Mouse (Mus musculus) kidney, embryonic 14.5 days (tissue): Measurements from ENCODE around the gene Erf. TPM values are rescaled to one million over a fixed set of nuclear protein-coding genes. Genes with fewer than 3 reads are reported as not detected.
A peak's percentile ranks its signal among the peaks of the same experiment; 100 is the strongest.

Experiments used
- ATAC-seq: fragments of 200-750 bp; cut with Nextera tagmentation; 2 replicates; pipeline ENCODE4 v1.8.0; 2017; ENCODE audit warnings: moderate number of reproducible peaks, mild to moderate bottlenecking, moderate TSS enrichment, moderate library complexity; ENCODE audit not compliant: low FRiP score, low TSS enrichment
- H3K27ac ChIP-seq: fragments of 300-500 bp; sonication (generic); 2 replicates; pipeline ENCODE4 v1.5.1; 2014; ENCODE audit warnings: low read depth, mild to moderate bottlenecking, low read length, moderate library complexity, mixed read lengths
- H3K27me3 ChIP-seq: fragments of 300-500 bp; sonication (generic); 2 replicates; pipeline ENCODE4 v1.6.1; 2014; ENCODE audit warnings: mild to moderate bottlenecking, low read length; ENCODE audit not compliant: control insufficient read depth, insufficient read depth
- H3K36me3 ChIP-seq: fragments of 300-500 bp; sonication (generic); 2 replicates; pipeline ENCODE4 v1.6.1; 2014; ENCODE audit warnings: low read length, mixed read lengths; ENCODE audit not compliant: control insufficient read depth, insufficient read depth
- H3K4me1 ChIP-seq: fragments of 300-500 bp; sonication (generic); 2 replicates; pipeline ENCODE4 v1.6.1; 2014; ENCODE audit warnings: low read length, mixed read lengths; ENCODE audit not compliant: control insufficient read depth, insufficient read depth
- H3K4me2 ChIP-seq: fragments of 300-500 bp; sonication (generic); replicated peaks from 2 replicates; pipeline ENCODE4 v1.6.1; 2014; ENCODE audit warnings: low read depth, mild to moderate bottlenecking, low read length
- H3K4me3 ChIP-seq: fragments of 300-500 bp; sonication (generic); 2 replicates; pipeline ENCODE4 v1.5.1; 2014; ENCODE audit warnings: mild to moderate bottlenecking, low read length
- H3K9ac ChIP-seq: fragments of 300-500 bp; sonication (generic); 2 replicates; pipeline ENCODE4 v1.6.1; 2014; ENCODE audit warnings: low read depth, mild to moderate bottlenecking, low read length, moderate library complexity
- H3K9me3 ChIP-seq: fragments of 300-500 bp; sonication (generic); 2 replicates; pipeline ENCODE4 v1.6.1; 2016; ENCODE audit warnings: low read length; ENCODE audit not compliant: control insufficient read depth
- WGBS: fragments of 180-500 bp; shearing (Covaris S2); extraction: QIAGEN DNeasy Blood & Tissue Kit; methylation state at CpG from one replicate; pipeline ENCODE4 v1.1.7; 2014; 5-methylcytosine and 5-hydroxymethylcytosine counted together
- polyA plus RNA-seq: library from polyadenylated mRNA; unstranded; fragments of >200 nt; fragmentation: Nextera tagmentation; extraction: Ambion mirVana; gene quantifications from 2 replicates; pipeline ENCODE4 v1.2.1, GENCODE M21; 2014

The Erf gene
- polyA plus RNA-seq, 1 experiment from 2014 or later: 28.8 TPM

GRCm38 (mm10) chr7:25220457-25221101 lies 30.0 kb downstream of the Erf start, which contains the start of gene Dedd2:
TSS of gene Dedd2 (minus strand) at chr7:25220615.
- H3K36me3 ChIP-seq: peaks cover 19% of the 10 kb centered on the region
- H3K27me3 ChIP-seq: no peaks in the 10 kb centered on the region
- no peak for ATAC-seq
- WGBS: 6% methylated on average over 20 of the region's 20 CpGs
- no peaks in the 10 kb centered on the region for H3K9me3 ChIP-seq
- H3K27ac ChIP-seq: peak within 1 kb of the TSS; percentile 80
- H3K9ac ChIP-seq: peak within 1 kb of the TSS; percentile 77
- H3K4me3 ChIP-seq: peak within 1 kb of the TSS; percentile 67
- peaks cover 26% of the 10 kb centered on the region for H3K4me1 ChIP-seq
- H3K4me2 ChIP-seq: peak within 1 kb of the TSS; percentile 95

GRCm38 (mm10) chr7:25219756-25220456 lies 30.7 kb downstream of the Erf start:
- Histone ChIP-seq H3K27ac (peak overlapping the region; percentile 49; the same call in 1 of the 2 replicates), H3K4me1 (peaks cover 26% of the 10 kb centered on the region), H3K9ac (peak overlapping the region; percentile 77), H3K4me2 (peak overlapping the region; percentile 95), H3K4me3 (peak overlapping the region; percentile 67), H3K27me3 (no peaks in the 10 kb centered on the region), H3K9me3 (no peaks in the 10 kb centered on the region), H3K36me3 (peaks cover 15% of the 10 kb centered on the region)
- ATAC-seq: peak; percentile 79
- 5% methylated on average over 31 of the region's 31 CpGs for whole genome bisulfite sequencing

DNA sequence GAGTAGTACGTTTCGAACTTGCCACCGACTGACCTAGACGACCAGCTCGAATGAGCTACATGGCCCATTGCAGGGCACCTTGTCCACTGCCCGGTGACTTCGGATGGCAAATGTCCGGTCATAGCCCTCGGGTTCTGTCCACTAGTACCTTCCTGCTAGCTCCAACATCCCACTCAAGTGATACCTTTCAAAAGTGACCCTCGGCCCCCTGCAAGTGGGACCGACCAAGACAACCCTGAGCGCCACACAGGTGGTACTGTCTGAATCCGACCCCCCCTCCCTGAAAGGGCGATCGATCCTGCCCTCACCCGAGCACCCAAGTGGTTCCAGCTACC lies 31.2 kb downstream of the Erf start:
- H3K27ac ChIP-seq: 0 out of 2 replicates have a peak overlapping the region, but pooled peaks have one; percentile 49
- under 1% methylated on average over 16 of the region's 16 CpGs for WGBS
- ATAC-seq: peak; percentile 25
- H3K4me3 ChIP-seq: peak overlapping the region; percentile 67
- no peaks in the 10 kb centered on the region for H3K27me3 ChIP-seq
- no peaks in the 10 kb centered on the region for H3K9me3 ChIP-seq
- peak overlapping the region; percentile 95 for H3K4me2 ChIP-seq
- H3K36me3 ChIP-seq: peaks cover 13% of the 10 kb centered on the region; the same call in 1 of the 2 replicates
- peaks cover 26% of the 10 kb centered on the region for H3K4me1 ChIP-seq
- H3K9ac ChIP-seq: peak overlapping the region; percentile 74

DNA sequence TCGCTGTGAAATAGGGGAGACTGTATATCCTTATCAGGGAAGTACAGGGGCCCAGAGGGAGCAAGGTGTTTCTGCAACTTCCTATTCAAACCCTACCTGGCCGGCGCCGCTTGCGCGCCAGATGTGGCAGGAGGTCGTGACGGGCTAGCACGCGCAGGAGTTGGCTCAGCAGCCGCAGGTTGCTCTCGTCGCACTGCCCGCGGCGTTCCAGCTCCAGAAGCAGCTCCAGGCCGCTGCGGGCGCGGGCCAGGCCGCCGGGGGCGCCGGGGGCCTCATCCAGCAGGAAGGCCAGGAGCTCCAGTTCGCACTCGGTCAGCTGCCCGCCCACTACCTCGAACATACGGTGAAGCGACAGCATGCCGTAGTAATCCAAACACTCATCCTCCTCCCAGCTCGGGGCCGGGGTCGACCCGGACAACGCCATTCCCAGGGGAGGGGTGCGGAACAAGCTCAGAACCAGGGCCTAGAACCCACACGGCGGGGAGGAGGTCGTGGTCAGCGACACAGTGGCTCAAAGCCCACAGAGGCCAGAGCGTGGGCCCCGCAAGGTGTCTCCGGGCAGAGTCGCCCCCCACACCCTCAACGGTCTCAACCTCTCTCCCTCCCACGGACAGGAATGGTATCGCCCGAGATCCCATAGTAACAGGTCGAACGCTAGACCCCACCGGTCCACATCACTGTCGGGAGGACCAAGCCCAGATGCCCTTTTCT lies 31.7 kb downstream of the Erf start:
- peak overlapping the region; percentile 74 for H3K9ac ChIP-seq
- H3K4me1 ChIP-seq: peaks cover 26% of the 10 kb centered on the region
- ATAC-seq: peak; percentile 14
- H3K27ac ChIP-seq: peak overlapping the region; percentile 84
- H3K36me3 ChIP-seq: peaks cover 9% of the 10 kb centered on the region; the same call in 1 of the 2 replicates
- WGBS: under 1% methylated on average over 53 of the region's 53 CpGs
- H3K4me3 ChIP-seq: peak overlapping the region; percentile 67
- no peaks in the 10 kb centered on the region for H3K9me3 ChIP-seq
- no peaks in the 10 kb centered on the region for H3K27me3 ChIP-seq
- peak overlapping the region; percentile 95 for H3K4me2 ChIP-seq

DNA sequence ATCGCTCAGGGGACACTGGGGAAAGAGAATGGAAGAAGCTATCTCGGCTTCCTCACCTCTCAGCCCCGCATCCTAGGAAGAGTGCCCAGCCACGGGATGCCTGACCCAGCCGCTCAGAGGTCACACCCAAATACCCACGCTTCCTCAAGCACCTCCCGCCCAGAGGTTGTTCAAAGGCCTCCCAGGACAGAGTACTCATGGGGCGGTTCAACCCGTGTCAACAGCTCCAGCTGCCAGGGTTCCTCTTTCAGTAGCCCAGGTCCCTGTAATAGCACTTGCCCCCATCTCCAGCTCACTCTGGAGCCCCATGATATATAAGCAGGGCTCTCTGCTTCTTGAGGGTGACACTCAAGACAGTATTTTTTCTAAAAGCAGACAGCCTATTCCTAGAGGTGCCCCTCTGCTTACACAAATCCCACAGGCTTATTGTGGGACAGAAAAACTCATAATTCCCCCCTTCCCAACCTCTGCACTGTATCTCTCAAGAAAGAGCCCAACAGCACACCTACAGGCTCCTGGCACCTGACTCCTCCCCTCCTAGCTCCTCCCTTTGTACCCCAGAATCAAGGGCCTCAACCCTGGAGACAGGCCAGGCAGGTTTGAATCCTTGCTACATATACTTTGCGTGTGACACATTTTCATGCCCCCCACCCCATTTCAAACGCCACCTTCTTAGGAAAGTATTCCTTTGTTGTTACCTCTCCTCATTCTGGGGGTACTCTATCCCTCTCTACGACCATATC lies 32.7 kb downstream of the Erf start:
- peak overlapping the region; percentile 67; the same call in 1 of the 2 replicates for H3K4me3 ChIP-seq
- peaks cover 6% of the 10 kb centered on the region; the same call in 1 of the 2 replicates for H3K36me3 ChIP-seq
- no peaks in the 10 kb centered on the region for H3K27me3 ChIP-seq
- H3K27ac ChIP-seq: no peak overlapping the region
- no peak overlapping the region for H3K9ac ChIP-seq
- ATAC-seq: no peak
- peak overlapping the region; percentile 95 for H3K4me2 ChIP-seq
- 65% methylated on average over 12 of the region's 12 CpGs for WGBS
- peaks cover 26% of the 10 kb centered on the region for H3K4me1 ChIP-seq
- H3K9me3 ChIP-seq: no peaks in the 10 kb centered on the region

- no peaks in the 10 kb centered on the region for H3K27me3 ChIP-seq
- H3K4me2 ChIP-seq: no peak overlapping the region
- no peak overlapping the region for H3K27ac ChIP-seq
- ATAC-seq: no peak
- H3K9me3 ChIP-seq: no peaks in the 10 kb centered on the region
- H3K4me1 ChIP-seq: peaks cover 8% of the 10 kb centered on the region
- WGBS: 97% methylated on average over 2 of the region's 2 CpGs
- H3K4me3 ChIP-seq: no peak overlapping the region
- peaks cover 15% of the 10 kb centered on the region; the same call in 1 of the 2 replicates for H3K36me3 ChIP-seq
- no peak overlapping the region for H3K9ac ChIP-seq
Observed at GRCm38 (mm10) chr7:25214172-25214571, 36.4 kb downstream of the Erf start.

DNA sequence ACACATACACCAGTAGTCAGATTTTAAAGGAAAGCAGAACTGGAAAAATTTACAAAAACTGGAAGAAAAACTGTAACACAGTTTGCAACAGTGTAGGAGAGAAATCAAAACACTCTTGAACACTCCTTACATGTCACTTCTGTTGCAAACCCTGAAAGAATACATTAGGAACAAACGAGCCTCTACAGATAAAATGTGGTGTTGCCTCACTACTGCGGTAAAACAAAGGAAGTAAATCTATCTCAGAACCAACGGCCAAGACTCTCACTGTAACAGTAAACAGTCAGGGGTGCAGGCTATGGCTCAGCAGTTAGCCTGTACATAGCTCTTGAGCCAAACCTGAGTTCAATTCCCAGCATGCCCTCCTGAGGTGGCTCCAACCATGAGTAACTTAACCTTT lies 37.5 kb downstream of the Erf start:
- ATAC-seq: no peak
- Histone ChIP-seq H3K27me3 (no peaks in the 10 kb centered on the region), H3K27ac (no peak overlapping the region), H3K36me3 (peaks cover 16% of the 10 kb centered on the region; the same call in 1 of the 2 replicates), H3K9ac (no peak overlapping the region), H3K4me1 (peaks cover 5% of the 10 kb centered on the region; the same call in 1 of the 2 replicates), H3K4me2 (no peak overlapping the region), H3K9me3 (no peaks in the 10 kb centered on the region), H3K4me3 (no peak overlapping the region)
- WGBS: 67% methylated on average over 3 of the region's 3 CpGs

GRCm38 (mm10) chr7:25210482-25210881 lies 40.1 kb downstream of the Erf start:
- H3K4me2 ChIP-seq: no peak overlapping the region
- no peaks in the 10 kb centered on the region for H3K27me3 ChIP-seq
- H3K4me3 ChIP-seq: no peak overlapping the region
- no peak overlapping the region for H3K9ac ChIP-seq
- no peaks in the 10 kb centered on the region for H3K9me3 ChIP-seq
- no peak for ATAC-seq
- WGBS: 70% methylated on average over 4 of the region's 4 CpGs
- no peak overlapping the region for H3K27ac ChIP-seq
- peaks cover 16% of the 10 kb centered on the region; the same call in 1 of the 2 replicates for H3K36me3 ChIP-seq
- 0 out of 2 replicates have a peak, but pooled peaks cover 3% of the 10 kb centered on the region for H3K4me1 ChIP-seq
